Mouse (Mus musculus): Measurements from ENCODE around the gene Drd1. TPM values are rescaled to one million over a fixed set of nuclear protein-coding genes. Genes with fewer than 3 reads are reported as not detected.

Drd1 gene
- total RNA-seq, 2 experiments from 2014 or later, result 4.1 to 5.5 TPM

Other genes starting within 250 kb of the Drd1 start
- gene Sfxn1, start 16.2 kb upstream of the Drd1 start, total RNA-seq (2021), result 10 to 100 TPM; 74.3 to 80.2 TPM
- gene Hrh2, start 136.4 kb upstream of the Drd1 start, total RNA-seq (2021), result 1 to 10 TPM; 4.4 to 4.7 TPM